Mouse (Mus musculus): ENCODE measurements around the gene BC030867.

Gene BC030867

GRCm38 (mm10) chr11:102294416-102294815 lies 45.7 kb downstream of the BC030867 start:
- no peak for DNase-seq

DNA sequence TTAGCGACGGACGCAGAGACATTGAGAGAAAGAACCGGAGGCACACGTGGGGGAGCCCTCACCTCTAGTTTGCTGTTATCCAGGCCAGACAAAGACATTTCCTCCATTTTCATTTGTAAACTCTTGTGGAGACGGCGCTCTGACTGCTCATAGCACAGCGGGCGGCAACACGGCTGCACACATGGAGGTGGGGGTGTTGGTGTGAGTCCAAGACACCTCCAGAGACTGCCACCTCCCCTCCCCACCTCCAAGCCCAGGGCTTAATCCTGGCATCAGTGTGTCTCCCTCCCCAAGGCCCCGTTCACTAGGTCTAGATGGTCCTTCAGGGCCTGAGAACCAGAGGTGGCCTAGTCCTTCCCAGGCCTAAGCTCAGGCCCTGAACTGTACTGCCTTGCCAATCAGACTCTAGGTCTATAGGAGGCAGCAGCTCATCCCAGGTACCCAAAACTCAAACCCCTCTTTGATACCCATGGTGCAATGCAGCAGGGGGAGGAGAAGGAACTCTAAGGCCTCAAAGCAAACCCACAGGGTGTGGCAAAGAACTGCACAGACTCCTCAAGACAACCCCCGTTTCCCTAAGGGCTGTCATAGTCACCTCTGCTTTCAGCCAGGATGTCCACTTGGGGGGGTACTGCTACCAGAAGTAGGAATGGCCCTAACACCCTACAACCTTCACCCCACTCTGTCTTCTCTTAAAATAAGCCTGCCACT lies 46.4 kb downstream of the BC030867 start:
- DNase-seq = peak; percentile 46 to 54

GRCm38 (mm10) chr11:102295598-102296471 lies 47.2 kb downstream of the BC030867 start:
- DNase-seq = peak; percentile 59 to 62

DNA sequence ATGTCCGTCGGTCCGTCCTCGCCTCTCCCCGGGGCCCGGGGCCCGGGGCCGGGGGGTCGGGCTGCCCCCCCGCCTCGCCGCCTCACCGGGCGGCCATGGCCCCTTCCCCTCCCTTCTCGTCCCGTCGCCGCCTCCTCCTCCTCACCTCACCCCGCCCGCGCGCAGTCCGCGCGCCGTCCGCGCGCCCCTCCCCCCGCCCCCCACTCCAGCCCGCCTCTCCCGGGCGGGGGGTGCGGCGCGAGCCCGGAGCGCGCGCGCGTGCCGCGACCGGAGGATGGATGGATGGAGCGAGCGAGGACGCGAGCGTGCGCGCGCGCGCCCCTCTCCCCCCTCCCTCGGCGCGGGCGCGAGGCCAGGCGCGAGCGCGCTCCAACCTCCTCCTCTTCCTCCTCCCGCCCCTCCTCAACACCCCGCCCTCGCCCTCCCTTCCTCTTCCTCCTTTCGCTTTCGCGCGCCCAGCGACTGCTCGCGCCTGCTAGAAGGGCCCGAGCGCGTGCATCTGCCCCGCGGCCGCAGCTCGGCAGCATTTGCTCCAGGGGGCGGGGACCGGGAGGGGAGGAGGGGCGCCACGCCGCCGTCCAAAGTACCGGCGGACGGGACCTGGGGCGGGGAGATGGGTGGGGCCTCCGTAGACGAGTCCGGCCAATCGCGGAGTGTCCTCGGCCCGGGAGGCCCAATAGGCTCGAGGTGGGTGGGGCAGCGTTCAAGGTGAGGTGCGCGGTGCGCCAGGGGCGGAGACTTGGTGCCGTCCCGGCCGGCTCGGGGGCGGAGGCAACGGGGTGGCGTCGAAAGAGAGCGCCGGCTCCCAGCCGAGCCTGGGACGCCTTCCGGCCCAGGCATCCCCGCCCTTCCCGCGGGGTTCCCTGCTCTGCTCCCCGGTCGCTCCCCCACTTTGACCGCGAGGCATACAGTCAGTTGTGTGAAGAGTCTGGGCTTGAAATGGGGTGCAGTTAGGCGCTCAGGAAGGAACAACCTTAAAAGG lies 48.1 kb downstream of the BC030867 start, which contains the start of gene Atxn7l3:
Gene Atxn7l3, minus strand, starts transcription at position 141 of the 982 bp plus-strand sequence.
- DNase-seq = peak; percentile 96 to 99

DNA sequence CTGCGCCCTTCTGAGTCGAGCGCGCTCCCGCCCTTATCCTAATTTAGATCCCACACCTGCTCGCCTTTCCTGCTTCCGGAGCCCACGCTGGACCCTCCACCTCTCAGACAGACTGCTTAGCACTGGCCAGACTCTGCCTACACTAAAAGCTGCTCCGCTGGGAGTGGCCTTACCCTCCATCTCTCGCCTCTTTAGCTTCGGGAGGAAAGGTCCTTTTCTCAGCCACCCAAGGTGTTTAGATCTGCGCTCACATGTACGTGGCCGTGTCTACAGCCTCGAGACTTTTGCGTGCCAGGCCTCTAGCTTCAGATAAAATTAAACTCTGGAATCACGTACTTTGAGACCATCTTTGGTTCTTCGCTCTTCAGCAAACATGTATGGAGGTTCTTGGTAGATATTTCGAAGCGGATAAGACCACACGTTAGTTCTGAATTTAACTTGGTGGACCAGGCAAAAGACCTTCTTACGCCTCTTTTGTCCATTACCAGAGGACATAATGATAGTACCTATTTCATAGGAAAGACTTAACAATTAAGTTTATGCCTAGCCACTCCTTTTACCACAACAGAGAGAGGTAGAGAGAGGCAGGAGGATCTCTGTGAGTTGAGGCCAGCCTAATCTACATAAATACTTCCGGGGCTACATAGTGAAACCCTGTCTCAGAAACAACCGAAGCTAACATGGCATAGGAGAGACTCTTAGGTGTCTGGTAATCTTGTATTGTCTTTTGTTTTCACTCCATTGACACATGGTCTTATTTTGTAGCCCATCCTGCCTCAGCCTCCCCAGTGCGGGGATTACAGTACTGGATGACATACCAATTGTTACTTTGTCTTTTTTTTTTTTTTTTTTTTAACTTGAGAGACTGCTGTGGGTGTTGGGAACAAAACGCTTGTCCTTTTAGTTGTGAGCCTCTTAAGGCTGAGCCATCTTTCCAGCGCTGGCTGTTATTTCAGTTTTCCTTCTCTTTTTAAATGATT lies 49.2 kb downstream of the BC030867 start:
- DNase-seq = no peak

GRCm38 (mm10) chr11:102299839-102300238 lies 51.2 kb downstream of the BC030867 start:
- DNase-seq = peak in 1 of 2 experiments; percentile 58

DNA sequence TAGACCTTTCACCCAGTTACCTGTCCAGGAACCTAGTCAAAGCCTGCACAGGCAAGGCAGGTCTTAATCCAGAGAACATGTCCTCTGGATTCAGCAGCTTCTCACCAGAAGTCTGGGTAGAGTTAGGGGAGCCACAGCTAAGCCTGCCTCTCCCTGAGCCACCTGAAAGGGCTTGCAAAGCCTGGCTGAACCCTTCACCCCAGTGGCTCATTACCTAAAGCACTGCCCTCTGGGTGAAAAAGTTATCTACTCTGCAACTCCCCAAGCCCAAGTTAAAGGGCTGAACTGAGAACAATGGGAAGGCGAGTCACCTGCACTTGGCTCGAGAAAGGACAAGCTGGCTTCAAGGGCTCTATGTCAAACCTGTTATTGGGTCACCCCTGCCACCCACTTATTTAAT lies 55.5 kb downstream of the BC030867 start:
- no peak for DNase-seq

GRCm38 (mm10) chr11:102305359-102305758 lies 56.7 kb downstream of the BC030867 start:
- DNase-seq = no peak

GRCm38 (mm10) chr11:102308104-102308503 lies 59.4 kb downstream of the BC030867 start:
- DNase-seq = no peak

DNA sequence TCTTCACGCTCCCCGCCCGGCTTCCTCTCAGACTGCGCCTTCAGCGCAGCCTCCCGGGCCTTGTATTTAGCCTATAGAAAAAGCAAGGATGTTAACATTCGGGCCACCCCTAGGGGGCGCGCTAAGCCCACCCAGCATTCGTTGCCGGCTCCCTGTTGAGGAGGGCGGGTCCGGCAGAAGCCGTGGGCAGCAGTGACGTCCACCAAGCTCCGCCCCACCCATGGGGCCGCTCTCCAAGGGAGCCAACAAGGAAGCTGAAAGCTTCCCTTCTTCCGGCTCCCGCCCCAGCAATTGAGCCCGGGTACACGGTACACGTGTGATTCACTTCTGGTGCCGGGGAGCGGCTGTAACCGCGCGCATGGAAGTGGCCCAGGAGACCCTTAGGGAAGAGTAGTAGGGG lies 60.3 kb downstream of the BC030867 start:
- peak; percentile 92 to 96 for DNase-seq

GRCm38 (mm10) chr11:102309821-102310617 lies 61.3 kb downstream of the BC030867 start:
- no peak for DNase-seq

DNA sequence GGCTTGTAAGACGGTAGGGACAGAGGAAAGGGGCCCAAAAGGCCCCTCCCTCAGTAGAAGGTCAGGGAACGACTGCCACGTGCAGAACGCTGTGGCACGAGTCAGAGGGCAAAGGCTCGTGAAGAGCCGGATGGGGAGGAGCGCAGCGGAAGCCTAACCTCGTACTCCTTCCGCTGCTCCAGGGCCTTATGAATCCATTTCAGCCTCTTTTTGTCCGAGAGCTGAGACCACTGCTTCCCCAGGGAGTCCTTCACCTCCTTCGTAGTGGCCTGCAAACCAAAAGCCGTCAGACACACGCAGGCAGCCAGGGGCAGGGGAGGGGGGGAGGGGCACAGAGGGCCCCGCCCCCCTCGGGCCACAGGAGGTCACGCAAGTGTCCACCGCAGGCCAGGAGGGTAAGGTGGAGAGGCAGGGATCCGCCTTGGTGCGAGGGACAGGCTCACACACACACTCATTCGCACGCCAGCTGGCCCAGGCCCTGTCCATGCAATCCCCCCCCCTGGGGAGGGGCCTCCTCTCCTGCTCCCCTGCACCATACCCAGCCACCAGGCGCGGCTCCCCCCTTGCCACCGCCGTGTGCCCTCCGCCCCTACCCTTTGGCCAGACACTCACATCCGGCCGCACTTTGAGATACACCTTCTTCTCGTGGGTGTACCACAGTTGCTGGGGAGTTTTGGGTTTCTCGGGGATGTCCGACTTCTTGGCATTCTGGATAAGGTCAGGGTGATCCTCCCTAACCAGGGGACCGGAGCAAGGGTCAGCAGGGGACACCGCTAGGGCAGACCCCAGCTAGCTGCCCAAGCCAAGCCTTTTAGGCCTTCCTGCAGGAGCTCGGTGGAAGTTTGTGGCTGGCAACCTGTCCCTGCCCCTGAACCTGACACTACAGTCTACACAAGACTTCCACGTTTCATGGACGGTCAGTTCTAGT lies 62.4 kb downstream of the BC030867 start:
- no peak for DNase-seq

DNA sequence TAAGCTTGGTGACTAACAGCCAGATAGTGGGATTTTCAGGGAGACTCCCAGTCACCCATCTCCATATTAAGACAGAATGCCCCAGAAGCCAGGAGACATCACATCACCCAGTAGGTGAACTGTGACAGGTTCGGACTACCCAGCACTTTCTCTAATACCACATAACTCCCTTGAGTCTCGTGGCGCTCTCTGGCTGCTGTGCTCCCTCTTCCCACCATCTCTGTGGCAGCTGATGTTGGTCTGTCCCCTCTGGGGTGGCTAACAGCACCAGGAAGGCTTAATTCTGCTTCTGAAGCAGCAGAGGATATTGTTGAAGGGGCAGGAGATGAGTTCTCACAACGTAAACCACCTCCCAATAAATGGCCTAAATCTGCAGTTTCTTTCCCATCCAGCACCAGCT lies 63.3 kb downstream of the BC030867 start:
- no peak for DNase-seq

- no peak for DNase-seq
Measured at GRCm38 (mm10) chr11:102312586-102312985, 63.9 kb downstream of the BC030867 start.

DNA sequence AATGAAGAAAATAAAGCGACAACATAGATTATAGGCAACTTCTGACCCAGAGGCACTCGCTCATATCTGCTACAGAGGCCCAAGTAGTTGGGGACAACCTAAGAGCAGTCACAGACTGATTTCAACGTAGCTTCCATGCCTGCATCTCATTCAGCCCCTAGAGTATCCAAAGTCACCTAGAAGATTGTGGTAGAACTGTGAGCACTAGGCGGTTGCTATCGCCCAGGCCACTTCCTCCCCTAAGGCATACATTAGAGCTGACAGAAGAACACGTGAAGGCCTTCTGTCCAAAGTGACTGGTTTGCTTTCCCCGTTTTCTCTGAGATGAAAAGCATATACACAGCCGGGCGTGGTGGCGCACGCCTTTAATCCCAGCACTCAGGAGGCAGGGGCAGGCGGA lies 65.6 kb downstream of the BC030867 start:
- no peak for DNase-seq

All from spleen, adult 18-20 months (tissue).